Mouse (Mus musculus) intestine, embryonic 14.5 days (tissue): ENCODE results near the gene Rab11fip5. TPM values are rescaled to one million over a fixed set of nuclear protein-coding genes. Genes with fewer than 3 reads are reported as not detected.

Source experiments
- ATAC-seq: fragments of 200-750 bp; cut with Nextera tagmentation; replicated peaks from 2 replicates; pipeline ENCODE4 v1.8.0; 2017; ENCODE audit warnings: low read depth, moderate number of reproducible peaks, moderate TSS enrichment, moderate library complexity; ENCODE audit not compliant: low FRiP score, low TSS enrichment
- DNase-seq: peaks from one replicate; pipeline ENCODE4 v3.0.0-alpha.2; 2018; ENCODE audit warnings: low spot score
- H3K27ac ChIP-seq: fragments of 300-500 bp; sonication (generic); 2 replicates; pipeline ENCODE4 v1.5.1; 2014; ENCODE audit warnings: low read depth, mild to moderate bottlenecking, control low read depth
- H3K27me3 ChIP-seq: fragments of 300-500 bp; sonication (generic); replicated peaks from 2 replicates; pipeline ENCODE4 v1.6.1; 2014; ENCODE audit warnings: low read length, control low read depth; ENCODE audit not compliant: control insufficient read depth, insufficient read depth
- H3K36me3 ChIP-seq: fragments of 300-500 bp; sonication (generic); 2 replicates; pipeline ENCODE4 v1.6.1; 2014; ENCODE audit warnings: low read length, control low read depth; ENCODE audit not compliant: control insufficient read depth, insufficient read depth
- H3K4me1 ChIP-seq: fragments of 300-500 bp; sonication (generic); replicated peaks from 2 replicates; pipeline ENCODE4 v1.6.1; 2014; ENCODE audit warnings: low read length, control low read depth, mixed read lengths; ENCODE audit not compliant: control insufficient read depth, insufficient read depth
- H3K4me2 ChIP-seq: fragments of 300-500 bp; sonication (generic); 2 replicates; pipeline ENCODE4 v1.6.1; 2014; ENCODE audit warnings: low read length
- H3K4me3 ChIP-seq: fragments of 300-500 bp; sonication (generic); 2 replicates; pipeline ENCODE4 v1.5.1; 2014; ENCODE audit warnings: low read depth, low read length, control low read depth, mixed read lengths
- H3K9ac ChIP-seq: fragments of 300-500 bp; sonication (generic); 2 replicates; pipeline ENCODE4 v1.6.1; 2014; ENCODE audit warnings: mild to moderate bottlenecking, low read length
- H3K9me3 ChIP-seq: fragments of 300-500 bp; sonication (generic); 2 replicates; pipeline ENCODE4 v1.6.1; 2016; ENCODE audit warnings: low read length, control low read depth; ENCODE audit not compliant: control insufficient read depth
- WGBS: fragments of 180-500 bp; shearing (Covaris S2); extraction: QIAGEN DNeasy Blood & Tissue Kit; methylation state at CpG from one replicate; pipeline ENCODE4 v1.1.7; 2014; 5-methylcytosine and 5-hydroxymethylcytosine counted together
- polyA plus RNA-seq: library from polyadenylated mRNA; unstranded; fragments of >200 nt; fragmentation: Nextera tagmentation; extraction: Ambion mirVana; gene quantifications from 2 replicates; pipeline ENCODE4 v1.2.1, GENCODE M21; 2014

The Rab11fip5 gene
- polyA plus RNA-seq, 1 experiment from 2014 or later: 8.0 TPM

DNA sequence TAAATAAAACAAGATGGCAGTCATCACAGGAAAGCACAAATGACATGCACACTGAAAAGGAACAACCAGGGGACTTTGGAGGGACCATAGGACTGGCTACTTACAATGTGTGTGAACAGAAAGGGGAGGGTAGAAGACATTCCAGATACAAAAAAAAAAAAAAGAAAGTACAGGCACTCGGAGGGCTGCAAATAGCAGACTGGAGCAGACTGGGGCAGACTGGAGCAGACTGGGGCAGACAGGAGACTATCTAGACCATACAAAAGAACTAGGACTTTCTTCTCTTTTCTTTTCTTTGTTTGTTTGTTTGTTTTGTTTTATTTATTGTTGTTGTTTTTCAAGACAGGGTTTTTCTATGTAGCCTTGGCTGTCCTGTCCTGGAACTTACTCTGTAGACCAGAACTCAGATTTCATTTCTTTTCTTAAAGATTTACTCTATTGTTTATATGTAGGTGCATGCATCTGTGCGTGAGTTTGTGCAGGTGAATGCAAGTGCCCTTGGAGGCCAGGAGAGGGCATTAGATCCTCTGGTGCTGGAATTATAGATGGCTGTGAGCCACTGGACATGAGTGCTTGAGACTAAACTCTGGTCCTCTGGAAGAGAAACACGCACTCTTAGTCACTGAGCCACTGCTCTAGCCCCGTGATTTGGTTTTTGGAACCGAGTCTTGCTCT is 11.1 kb downstream of the Rab11fip5 start:
- Histone ChIP-seq H3K36me3 (no peaks in the 10 kb centered on the region), H3K4me1 (peaks cover 12% of the 10 kb centered on the region), H3K4me3 (no peak overlapping the region), H3K27ac (no peak overlapping the region), H3K9me3 (no peaks in the 10 kb centered on the region), H3K27me3 (no peaks in the 10 kb centered on the region), H3K4me2 (no peak overlapping the region), H3K9ac (no peak overlapping the region)
- DNase-seq (no peak), ATAC-seq (no peak)
- 86% methylated on average over 5 of the region's 5 CpGs for WGBS

DNA sequence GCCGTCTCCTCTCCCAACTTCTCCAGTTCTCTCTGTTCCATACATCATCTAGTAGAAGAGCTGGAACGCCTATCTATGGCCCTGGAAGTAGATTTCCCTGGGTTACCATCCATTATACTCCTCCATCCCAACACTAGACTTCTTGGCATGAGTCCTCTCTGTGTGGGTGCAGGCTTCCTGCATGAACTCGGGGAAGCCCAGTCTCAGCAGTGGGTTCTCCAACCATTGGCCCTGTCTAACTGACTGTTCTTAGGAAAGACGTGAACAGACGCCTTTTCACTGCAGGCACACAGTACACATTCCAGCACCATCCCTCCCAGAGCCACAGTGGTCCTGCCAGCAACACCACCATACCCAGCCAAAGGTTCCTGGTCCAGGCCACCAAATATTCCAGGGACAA is 11.8 kb downstream of the Rab11fip5 start:
- Histone ChIP-seq H3K9me3 (no peaks in the 10 kb centered on the region), H3K27ac (no peak overlapping the region), H3K4me1 (peaks cover 12% of the 10 kb centered on the region), H3K36me3 (no peaks in the 10 kb centered on the region), H3K9ac (no peak overlapping the region), H3K27me3 (no peaks in the 10 kb centered on the region), H3K4me2 (no peak overlapping the region), H3K4me3 (no peak overlapping the region)
- WGBS: 89% methylated on average over 5 of the region's 5 CpGs
- no peak for ATAC-seq
- DNase-seq: no peak

DNA sequence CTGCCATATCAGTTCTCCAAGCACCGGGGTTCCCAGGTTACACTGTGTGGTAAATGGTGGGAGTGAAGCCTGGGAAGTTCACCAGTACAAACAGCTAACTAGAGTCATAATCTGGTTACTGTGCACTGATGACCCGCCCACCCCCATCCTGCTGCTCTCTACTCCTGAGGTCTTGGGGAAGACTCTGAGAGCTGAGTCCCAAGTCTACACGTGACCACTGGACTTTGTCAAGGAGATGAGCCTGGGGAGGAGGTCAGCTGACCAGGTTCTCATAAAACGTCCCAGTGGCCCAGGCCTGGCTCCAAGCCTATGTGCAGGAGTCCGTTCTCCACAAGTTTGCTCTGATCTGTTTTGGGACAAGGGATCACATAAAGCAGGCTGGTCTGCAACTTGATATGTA is 14.1 kb downstream of the Rab11fip5 start:
- DNase-seq (no peak), ATAC-seq (no peak)
- Histone ChIP-seq H3K4me3 (no peak overlapping the region), H3K27me3 (no peaks in the 10 kb centered on the region), H3K36me3 (no peaks in the 10 kb centered on the region), H3K9ac (no peak overlapping the region), H3K4me1 (no peaks in the 10 kb centered on the region), H3K27ac (no peak overlapping the region), H3K9me3 (no peaks in the 10 kb centered on the region), H3K4me2 (no peak overlapping the region)
- 78% methylated on average over 5 of the region's 5 CpGs for WGBS

DNA sequence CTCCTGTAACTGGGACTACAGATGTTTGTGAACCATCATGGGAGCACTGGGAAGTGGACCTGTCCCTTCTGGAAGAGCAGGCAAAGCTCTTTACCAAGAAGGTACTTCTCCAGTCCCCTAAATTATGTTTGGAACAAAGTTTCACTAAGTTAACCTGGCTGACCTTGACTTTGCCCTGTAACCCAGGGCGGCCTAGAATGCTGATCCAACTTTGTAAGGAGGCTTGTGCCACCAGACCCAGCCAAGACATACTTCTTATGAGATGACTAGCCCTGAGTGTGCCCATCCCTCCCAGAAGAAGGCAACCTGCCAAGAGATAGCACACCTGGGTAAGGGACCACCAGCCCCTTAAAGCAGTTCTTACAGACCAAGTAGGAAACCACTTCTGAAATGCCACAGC is 15.6 kb downstream of the Rab11fip5 start:
- no peaks in the 10 kb centered on the region for H3K9me3 ChIP-seq
- H3K27ac ChIP-seq: no peak overlapping the region
- no peaks in the 10 kb centered on the region for H3K36me3 ChIP-seq
- no peaks in the 10 kb centered on the region for H3K27me3 ChIP-seq
- H3K4me1 ChIP-seq: no peaks in the 10 kb centered on the region
- DNase-seq (no peak), ATAC-seq (no peak)
- H3K4me3 ChIP-seq: no peak overlapping the region
- no peak overlapping the region for H3K4me2 ChIP-seq
- 91% methylated on average over 1 of the region's 1 CpGs for WGBS
- H3K9ac ChIP-seq: no peak overlapping the region

DNA sequence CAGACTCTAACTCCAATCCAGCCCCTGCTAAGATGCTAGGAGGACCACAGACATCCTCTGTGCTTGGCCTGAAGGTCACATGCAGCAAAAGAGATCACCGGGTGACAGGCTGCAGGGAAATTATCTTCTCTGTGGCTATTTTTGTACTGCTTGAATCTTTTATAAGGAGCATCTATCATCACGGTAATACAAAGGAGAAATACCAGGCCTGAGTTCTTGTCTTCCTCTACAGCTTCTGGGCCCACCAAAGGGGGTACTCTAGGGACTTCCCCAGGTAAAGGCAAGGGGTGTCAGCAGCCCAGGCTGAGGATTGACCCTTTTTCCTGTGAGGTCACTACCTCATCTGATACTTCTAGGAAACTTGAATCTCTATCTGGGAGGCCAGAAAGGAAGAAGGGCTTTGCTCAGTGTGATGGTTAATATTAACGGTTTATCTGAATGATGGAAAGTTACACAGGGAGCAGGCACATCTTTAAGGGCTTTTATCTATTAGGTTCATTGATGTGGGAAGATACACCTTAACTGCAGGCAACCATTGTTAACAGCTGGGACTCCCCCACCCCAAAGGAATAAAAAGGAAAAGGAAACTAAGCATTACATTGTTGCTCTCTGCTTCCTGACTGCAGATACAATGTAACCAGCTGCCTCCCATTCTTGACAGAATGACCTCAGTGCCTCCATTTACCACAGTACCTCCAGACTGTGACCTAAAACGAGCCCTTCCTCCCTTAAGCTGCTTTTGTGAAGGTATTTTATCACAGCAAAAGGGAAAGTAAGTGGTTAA is 17.6 kb downstream of the Rab11fip5 start:
- no peaks in the 10 kb centered on the region for H3K9me3 ChIP-seq
- H3K4me3 ChIP-seq: no peak overlapping the region
- no peaks in the 10 kb centered on the region for H3K27me3 ChIP-seq
- no peak overlapping the region for H3K9ac ChIP-seq
- 57% methylated on average over 4 of the region's 4 CpGs for WGBS
- H3K4me1 ChIP-seq: no peaks in the 10 kb centered on the region
- no peaks in the 10 kb centered on the region for H3K36me3 ChIP-seq
- H3K4me2 ChIP-seq: no peak overlapping the region
- H3K27ac ChIP-seq: no peak overlapping the region
- DNase-seq: no peak
- no peak for ATAC-seq

GRCm38 (mm10) chr6:85355753-85356152 is 18.7 kb downstream of the Rab11fip5 start:
- H3K4me3 ChIP-seq: no peak overlapping the region
- no peak overlapping the region for H3K9ac ChIP-seq
- no peak overlapping the region for H3K27ac ChIP-seq
- ATAC-seq: no peak
- 98% methylated on average over 2 of the region's 2 CpGs for WGBS
- H3K9me3 ChIP-seq: no peaks in the 10 kb centered on the region
- no peaks in the 10 kb centered on the region for H3K4me1 ChIP-seq
- no peaks in the 10 kb centered on the region for H3K36me3 ChIP-seq
- no peak overlapping the region for H3K4me2 ChIP-seq
- no peak for DNase-seq
- no peaks in the 10 kb centered on the region for H3K27me3 ChIP-seq

DNA sequence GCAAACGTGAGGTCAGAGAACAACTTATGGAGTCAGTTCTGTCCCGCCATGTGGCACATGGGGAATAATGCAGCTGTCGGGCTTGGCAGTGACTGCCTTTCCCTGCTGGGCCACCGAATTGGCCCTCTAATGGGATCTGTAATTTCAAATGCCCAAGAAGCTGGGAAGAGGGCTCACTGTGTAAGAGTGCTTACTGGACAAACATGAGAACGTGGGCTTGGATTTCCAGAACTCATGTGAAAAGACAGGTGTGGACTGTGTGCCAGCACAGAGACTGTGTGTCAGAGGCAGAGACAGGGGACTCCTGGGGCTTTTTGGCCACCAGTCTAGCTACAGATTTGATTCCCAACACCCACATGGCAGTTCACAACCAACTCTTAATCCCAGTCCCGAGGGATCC is 19.7 kb downstream of the Rab11fip5 start:
- H3K4me2 ChIP-seq: no peak overlapping the region
- H3K36me3 ChIP-seq: no peaks in the 10 kb centered on the region
- no peaks in the 10 kb centered on the region for H3K4me1 ChIP-seq
- H3K27ac ChIP-seq: no peak overlapping the region
- no peaks in the 10 kb centered on the region for H3K9me3 ChIP-seq
- ATAC-seq (no peak), DNase-seq (no peak)
- H3K4me3 ChIP-seq: no peak overlapping the region
- no peaks in the 10 kb centered on the region for H3K27me3 ChIP-seq
- WGBS: 83% methylated on average over 6 of the region's 6 CpGs
- no peak overlapping the region for H3K9ac ChIP-seq

- no peaks in the 10 kb centered on the region for H3K27me3 ChIP-seq
- DNase-seq: no peak
- H3K9me3 ChIP-seq: no peaks in the 10 kb centered on the region
- no peak overlapping the region for H3K9ac ChIP-seq
- no peaks in the 10 kb centered on the region for H3K4me1 ChIP-seq
- H3K4me3 ChIP-seq: no peak overlapping the region
- no peaks in the 10 kb centered on the region for H3K36me3 ChIP-seq
- H3K27ac ChIP-seq: no peak overlapping the region
- no peak for ATAC-seq
- 65% methylated on average over 3 of the region's 3 CpGs for WGBS
- H3K4me2 ChIP-seq: no peak overlapping the region
Observed at GRCm38 (mm10) chr6:85353706-85354105, 20.7 kb downstream of the Rab11fip5 start.

DNA sequence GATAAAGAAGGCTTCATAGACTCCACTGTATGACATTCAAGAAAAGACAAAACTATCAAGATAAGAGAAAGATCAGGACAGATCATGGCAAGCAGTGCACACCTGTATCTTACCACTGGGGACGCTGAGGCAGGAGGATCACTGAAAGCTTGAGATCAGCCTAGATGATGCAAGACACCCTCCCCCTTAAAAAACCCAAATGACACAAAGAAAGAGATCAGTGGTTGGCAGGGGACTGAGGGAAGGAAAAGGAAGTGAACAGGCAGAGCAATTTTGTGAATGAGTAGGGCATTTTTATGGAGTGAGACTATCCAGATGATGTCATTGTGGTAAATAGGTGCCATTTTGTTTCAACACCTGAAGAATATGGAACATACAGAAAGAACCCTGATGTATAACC is 24.3 kb downstream of the Rab11fip5 start:
- Histone ChIP-seq H3K4me3 (no peak overlapping the region), H3K4me1 (no peaks in the 10 kb centered on the region), H3K9me3 (no peaks in the 10 kb centered on the region), H3K9ac (no peak overlapping the region), H3K36me3 (0 out of 2 replicates have a peak, but pooled peaks cover 7% of the 10 kb centered on the region), H3K4me2 (no peak overlapping the region), H3K27ac (no peak overlapping the region), H3K27me3 (no peaks in the 10 kb centered on the region)
- 86% methylated on average over 1 of the region's 1 CpGs for WGBS
- no peak for ATAC-seq
- DNase-seq: no peak
